Mouse (Mus musculus) spleen, adult 2 months (tissue): Measurements from ENCODE around the gene Acacb.

Source experiments
- CTCF ChIP-seq: fragments of 200-500 bp; IDR thresholded peaks from 2 replicates; pipeline ENCODE4 v1.5.1; 2011; ENCODE audit warnings: mild to moderate bottlenecking, inconsistent platforms; ENCODE audit not compliant: insufficient read depth, insufficient read length, insufficient replicate concordance; ENCODE audit errors: extremely low read depth
- POLR2A ChIP-seq: fragments of 200-500 bp; IDR thresholded peaks from 2 replicates; pipeline ENCODE4 v1.6.1; 2011; ENCODE audit warnings: low read depth, low read length, inconsistent platforms

- no peak for TF ChIP-seq CTCF
- no peak for TF ChIP-seq POLR2A
Observed at GRCm38 (mm10) chr5:114155168-114155933, 9.0 kb downstream of the Acacb start.
